Mouse (Mus musculus): ENCODE results near the gene Gabpb2.

GRCm38 (mm10) chr3:95174011-95174592 lies 43.6 kb downstream of the Gabpb2 start:
- TF ChIP-seq POLR2A (IDR thresholded peaks at IDR 0.05; ENCODE audit: control insufficient read depth in 1 of 2, insufficient read depth in 1 of 2, low read depth in 1 of 2, low read length in 2 of 2, poor library complexity in 1 of 2) (no peak), CTCF (IDR thresholded peaks at IDR 0.05 in 2 of 3, conservative IDR thresholded peaks at IDR 0.05 in 1 of 3; ENCODE audit: control insufficient read depth in 1 of 3, insufficient read depth in 1 of 3, low read depth in 2 of 3, low read length in 3 of 3, poor library complexity in 1 of 3, severe bottlenecking in 1 of 3) (peak; percentile 89 to 91 (median 90)), EP300 (IDR thresholded peaks at IDR 0.05; ENCODE audit: low read depth in 1 of 2, low read length in 2 of 2) (no peak), CHD1 (IDR thresholded peaks at IDR 0.05; ENCODE audit: low read depth, low read length) (no peak), RCOR1 (IDR thresholded peaks at IDR 0.05; ENCODE audit: low read depth, low read length) (no peak)
